Mouse (Mus musculus) lung, postnatal 14 days (tissue): ENCODE results near the gene Tatdn2.

Experiments
- DNase-seq: peaks from one replicate; pipeline ENCODE4 v3.0.0; 2021

The Tatdn2 gene

GRCm38 (mm10) chr6:113717541-113717940 lies 20.7 kb downstream of the Tatdn2 start:
- DNase-seq, result peak; percentile 35

DNA sequence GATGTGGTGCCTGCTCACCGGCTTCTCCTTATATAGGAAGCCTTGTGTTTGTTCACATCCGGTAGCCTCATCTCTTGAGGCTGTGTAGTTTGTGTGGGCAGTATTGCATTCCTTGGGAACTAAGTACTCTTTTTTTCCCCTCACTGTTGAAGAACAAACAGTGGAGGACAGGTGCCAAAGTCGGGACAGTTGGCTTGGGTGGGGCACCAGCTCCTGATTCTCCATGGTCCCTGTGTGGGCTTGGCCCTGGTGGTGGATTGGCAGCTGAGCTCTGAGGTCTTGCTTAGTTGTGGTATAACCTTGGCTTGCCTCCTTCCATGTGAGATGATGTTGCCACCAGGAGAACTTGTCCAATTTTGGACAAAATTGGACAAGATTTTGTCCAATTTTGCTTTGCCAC lies 23.0 kb downstream of the Tatdn2 start, which contains the start of gene Ghrl:
TSS of gene Ghrl (minus strand) at position 3 of the 400 bp plus-strand sequence.
- DNase-seq, result no peak

- no peak for DNase-seq
Measured at GRCm38 (mm10) chr6:113721061-113721460, 24.2 kb downstream of the Tatdn2 start.

GRCm38 (mm10) chr6:113728181-113728580 lies 31.3 kb downstream of the Tatdn2 start:
- no peak for DNase-seq

- no peak for DNase-seq
Measured at GRCm38 (mm10) chr6:113731296-113731695, 34.4 kb downstream of the Tatdn2 start.

- no peak for DNase-seq
Measured at GRCm38 (mm10) chr6:113737318-113738046, 40.6 kb downstream of the Tatdn2 start.

DNA sequence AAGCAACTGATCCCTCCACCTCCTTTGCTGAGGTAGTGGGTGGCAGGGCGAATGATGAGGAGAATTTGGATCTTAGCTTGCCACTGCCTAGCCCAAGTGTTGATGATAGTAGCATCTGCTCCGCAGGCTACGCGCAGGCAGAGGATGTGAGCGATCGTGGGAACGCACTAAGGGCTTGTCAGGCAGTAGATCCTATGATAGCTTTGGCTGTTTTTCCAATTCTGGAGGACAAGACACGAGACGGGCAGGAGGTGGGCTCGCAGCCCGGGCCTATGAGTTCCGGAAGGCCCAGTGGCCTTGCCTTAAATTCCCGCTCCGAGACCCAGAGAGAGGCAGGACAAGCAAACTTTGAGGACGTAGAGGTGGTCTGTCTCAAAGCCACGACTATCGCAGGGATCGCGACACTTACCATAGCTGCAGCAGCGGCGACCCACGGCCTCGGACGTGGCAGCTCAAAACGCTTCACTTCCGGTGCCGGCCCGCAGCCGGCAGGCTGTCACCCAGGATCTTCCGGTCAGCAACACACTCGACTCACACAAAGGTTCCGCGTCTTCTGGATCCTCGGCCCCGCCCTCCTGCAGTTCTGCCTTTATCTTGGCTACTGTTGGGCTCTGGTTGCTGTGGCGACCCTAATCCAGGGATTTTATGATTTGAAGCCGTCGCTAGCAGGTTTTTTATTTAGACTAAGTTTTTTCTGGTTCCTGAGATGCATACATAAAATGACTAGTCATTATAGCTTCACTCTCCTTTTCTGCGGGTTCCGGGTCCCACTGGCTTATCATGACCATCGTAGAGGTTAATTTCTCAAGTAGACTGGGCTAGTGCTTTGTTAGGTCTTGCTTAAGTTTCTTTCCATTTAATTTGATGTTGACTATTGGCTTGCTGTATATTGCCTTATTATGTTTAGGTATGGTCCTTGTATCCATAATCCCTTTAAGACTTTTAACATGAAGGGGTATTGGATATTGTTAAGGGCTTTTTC lies 43.7 kb downstream of the Tatdn2 start, which contains the start of gene Sec13:
TSS of gene Sec13 (minus strand) at position 508 of the 982 bp plus-strand sequence.
- peak; percentile 88 for DNase-seq

GRCm38 (mm10) chr6:113741425-113741824 lies 44.6 kb downstream of the Tatdn2 start:
- no peak for DNase-seq

GRCm38 (mm10) chr6:113742321-113742720 lies 45.5 kb downstream of the Tatdn2 start:
- DNase-seq, result no peak

DNA sequence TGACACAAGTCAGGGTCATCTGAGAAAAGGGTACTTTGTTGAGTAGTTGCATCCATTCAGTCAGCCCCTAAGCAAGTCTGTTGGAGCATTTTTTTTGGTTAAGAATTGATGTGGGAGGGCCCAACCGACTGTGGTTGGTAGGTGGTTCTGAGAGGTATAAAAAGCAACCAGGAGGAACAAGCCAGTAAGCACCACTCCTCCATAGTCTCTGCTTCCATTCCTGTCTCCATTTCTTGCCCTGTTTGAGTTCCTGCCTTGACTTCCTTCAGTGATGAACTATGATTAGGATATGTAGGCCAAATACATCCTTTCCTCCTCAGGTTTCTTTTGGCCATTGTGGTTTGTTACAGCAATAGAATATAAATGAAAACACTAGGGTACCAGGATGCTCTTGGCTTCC lies 46.3 kb downstream of the Tatdn2 start:
- no peak for DNase-seq

DNA sequence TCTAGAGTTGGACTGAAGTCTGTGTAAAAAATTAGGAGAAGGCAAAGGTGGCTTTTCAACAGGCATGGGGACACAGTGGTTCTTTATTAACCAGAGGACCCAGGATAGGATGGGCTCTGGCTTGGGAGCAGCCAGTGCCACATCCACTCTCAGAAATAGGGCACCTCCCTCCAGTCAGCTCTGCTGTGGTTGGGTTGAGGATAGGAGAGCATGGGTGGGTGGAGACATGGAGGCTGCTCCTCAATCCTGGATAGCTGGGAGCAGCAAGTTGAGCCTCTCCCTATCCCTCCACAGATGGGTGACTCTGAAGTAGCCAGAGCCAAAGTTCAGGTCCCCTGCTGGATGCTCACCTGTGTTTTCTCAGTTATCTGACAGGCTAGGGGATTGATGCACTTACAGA lies 48.3 kb downstream of the Tatdn2 start:
- DNase-seq, result no peak

GRCm38 (mm10) chr6:113747284-113747683 lies 50.4 kb downstream of the Tatdn2 start:
- DNase-seq, result no peak

- no peak for DNase-seq
Measured at GRCm38 (mm10) chr6:113748351-113748750, 51.5 kb downstream of the Tatdn2 start.

DNA sequence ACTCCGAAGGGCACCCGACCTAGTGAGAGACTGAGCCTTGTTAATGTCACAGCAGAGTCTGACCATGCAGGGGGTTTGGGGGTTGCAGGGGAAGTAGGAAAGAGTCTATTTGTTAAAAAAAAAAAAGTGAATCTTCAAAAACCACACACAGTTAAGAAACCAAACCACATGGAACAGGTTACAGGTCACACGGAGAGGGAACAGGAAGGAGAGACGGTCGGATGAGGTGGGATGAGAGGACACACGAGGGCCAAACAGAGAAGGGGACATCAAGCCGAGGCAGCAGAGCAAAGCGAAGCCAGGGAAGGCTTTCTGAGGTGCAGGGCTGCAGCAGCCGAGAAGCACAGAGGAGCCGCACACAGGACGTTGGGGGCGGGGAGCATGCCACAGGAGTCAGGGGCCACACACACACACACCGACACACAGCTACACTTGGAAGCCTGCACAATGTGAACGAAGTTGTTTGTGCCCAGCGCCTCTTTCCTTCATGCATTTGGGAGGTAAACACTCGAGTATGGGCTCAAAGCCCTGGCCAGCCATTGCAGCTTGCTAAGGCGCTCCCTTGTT lies 52.4 kb downstream of the Tatdn2 start:
- no peak for DNase-seq
